ENCODE assay signal across 13 mouse cellular contexts in the genomic region with DNA sequence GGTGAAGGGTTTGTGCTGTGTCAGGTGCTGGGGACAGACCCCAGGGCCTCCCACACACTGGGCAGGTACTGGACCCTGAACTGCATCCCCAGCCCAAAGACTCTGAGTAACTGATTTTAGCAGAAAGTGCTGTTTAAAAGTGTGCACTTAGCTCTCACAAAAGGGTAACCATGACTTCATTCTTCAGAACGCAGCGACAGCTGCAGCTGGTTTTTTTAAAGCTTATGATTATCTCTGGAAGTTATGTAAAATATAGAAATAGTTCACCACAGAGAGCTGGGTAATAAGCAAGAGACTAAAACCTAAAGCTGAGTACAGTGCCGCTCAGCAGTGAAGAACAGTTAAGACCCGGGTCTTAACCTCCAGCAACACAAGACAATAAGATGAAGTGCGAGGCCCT. TPM values are rescaled to one million over a fixed set of nuclear protein-coding genes. Genes with fewer than 3 reads are reported as not detected.
A peak's percentile ranks its signal among the peaks of the same experiment; 100 is the strongest.
DNase-seq lines count a peak whose midpoint lies in the region; ATAC-seq lines count a peak whose summit lies in the region.
"Had no signal": no experiment of that assay in that cellular context is flagged by ENCODE, and none has a peak within 500 bp of the region (broad histone marks: within the 10 kb centered on the region; RNA-seq: fewer than 3 reads in every experiment).

No protein-coding gene starts in this region.

- peaks cover 15% of the 10 kb centered on the region for H3K4me1 ChIP-seq in embryonic facial prominence, embryonic 12.5 days
- peaks cover 31% of the 10 kb centered on the region for H3K4me1 ChIP-seq in embryonic facial prominence, embryonic 10.5 days
- H3K4me1 ChIP-seq in kidney, embryonic 15.5 days, result peaks cover 26% of the 10 kb centered on the region
- peaks cover 70% of the 10 kb centered on the region for H3K4me1 ChIP-seq in megakaryocyte, embryonic 14.5 days
- H3K4me1 ChIP-seq in stomach, embryonic 15.5 days, result peaks cover 12% of the 10 kb centered on the region

- no peaks in the 10 kb centered on the region for H3K27me3 ChIP-seq in embryonic facial prominence, embryonic 12.5 days
- H3K27me3 ChIP-seq in embryonic facial prominence, embryonic 10.5 days (replicated peaks; ENCODE audit: low read depth, poor library complexity, severe bottlenecking), result no peaks in the 10 kb centered on the region
- H3K27me3 ChIP-seq in kidney, embryonic 15.5 days, result no peaks in the 10 kb centered on the region
- H3K27me3 ChIP-seq in megakaryocyte, embryonic 14.5 days (replicated peaks), result no peaks in the 10 kb centered on the region
- no peaks in the 10 kb centered on the region for H3K27me3 ChIP-seq in stomach, embryonic 15.5 days (replicated peaks)
- H3K27me3 ChIP-seq: neural tube, embryonic 15.5 days had no signal

- H3K27ac ChIP-seq in embryonic facial prominence, embryonic 12.5 days, result peak overlapping the region; percentile 52; the same call in 1 of the 2 replicates
- no peak overlapping the region for H3K27ac ChIP-seq in embryonic facial prominence, embryonic 10.5 days (replicated peaks)
- peak overlapping the region; percentile 33; the same call in 1 of the 2 replicates for H3K27ac ChIP-seq in kidney, embryonic 15.5 days
- peak overlapping the region; percentile 41; the same call in 1 of the 2 replicates for H3K27ac ChIP-seq in stomach, embryonic 15.5 days
- H3K27ac ChIP-seq: hindbrain, embryonic 10.5 days; neural tube, embryonic 15.5 days had no signal

- H3K9ac ChIP-seq in embryonic facial prominence, embryonic 12.5 days, result no peak overlapping the region
- no peak overlapping the region for H3K9ac ChIP-seq in kidney, embryonic 15.5 days
- H3K9ac ChIP-seq in stomach, embryonic 15.5 days, result no peak overlapping the region
- H3K9ac ChIP-seq: liver, postnatal 0 days; neural tube, embryonic 15.5 days had no signal

- no peak overlapping the region for H3K4me2 ChIP-seq in embryonic facial prominence, embryonic 12.5 days (replicated peaks)
- no peak overlapping the region for H3K4me2 ChIP-seq in kidney, embryonic 15.5 days
- H3K4me2 ChIP-seq in stomach, embryonic 15.5 days, result no peak overlapping the region
- H3K4me2 ChIP-seq: neural tube, embryonic 15.5 days had no signal

- 0 out of 2 replicates have a peak, but pooled peaks cover 4% of the 10 kb centered on the region for H3K36me3 ChIP-seq in embryonic facial prominence, embryonic 12.5 days
- peaks cover 31% of the 10 kb centered on the region for H3K36me3 ChIP-seq in embryonic facial prominence, embryonic 10.5 days (replicated peaks)
- H3K36me3 ChIP-seq in kidney, embryonic 15.5 days, result peaks cover 20% of the 10 kb centered on the region
- H3K36me3 ChIP-seq in megakaryocyte, embryonic 14.5 days (replicated peaks; ENCODE audit: low read length), result peaks cover 73% of the 10 kb centered on the region
- H3K36me3 ChIP-seq in stomach, embryonic 15.5 days, result peaks cover 2% of the 10 kb centered on the region

- H3K9me3 ChIP-seq in embryonic facial prominence, embryonic 12.5 days, result no peaks in the 10 kb centered on the region
- no peaks in the 10 kb centered on the region for H3K9me3 ChIP-seq in embryonic facial prominence, embryonic 10.5 days
- no peaks in the 10 kb centered on the region for H3K9me3 ChIP-seq in kidney, embryonic 15.5 days (replicated peaks)
- H3K9me3 ChIP-seq in megakaryocyte, embryonic 14.5 days, result peaks cover 12% of the 10 kb centered on the region
- no peaks in the 10 kb centered on the region for H3K9me3 ChIP-seq in stomach, embryonic 15.5 days
- H3K9me3 ChIP-seq: hindbrain, embryonic 10.5 days; neural tube, embryonic 15.5 days had no signal

- no peak for DNase-seq in embryonic facial prominence, embryonic 10.5 days (ENCODE audit: low spot score)
- DNase-seq in kidney, adult 18-20 months, result no peak
- DNase-seq in lung, postnatal 36 days, result no peak
- DNase-seq: liver, postnatal 0 days; midbrain, embryonic 14.5 days; thymus, postnatal 36 days had no signal

- 63% methylated on average over 5 of the region's 5 CpGs for WGBS in embryonic facial prominence, embryonic 12.5 days
- WGBS in embryonic facial prominence, embryonic 10.5 days, result 76% methylated on average over 5 of the region's 5 CpGs
- 75% methylated on average over 5 of the region's 5 CpGs for whole genome bisulfite sequencing in kidney, embryonic 15.5 days
- 39% methylated on average over 5 of the region's 5 CpGs for WGBS in stomach, embryonic 15.5 days

- H3K4me3 ChIP-seq in embryonic facial prominence, embryonic 12.5 days, result no peak overlapping the region
- no peak overlapping the region for H3K4me3 ChIP-seq in embryonic facial prominence, embryonic 10.5 days
- H3K4me3 ChIP-seq in kidney, embryonic 15.5 days (replicated peaks), result no peak overlapping the region
- peak overlapping the region; percentile 56 for H3K4me3 ChIP-seq in megakaryocyte, embryonic 14.5 days (replicated peaks)
- no peak overlapping the region for H3K4me3 ChIP-seq in stomach, embryonic 15.5 days (replicated peaks)
- H3K4me3 ChIP-seq: hindbrain, embryonic 10.5 days; neural tube, embryonic 15.5 days had no signal

- no peak for ATAC-seq in embryonic facial prominence, embryonic 12.5 days (ENCODE audit: insufficient number of reproducible peaks, insufficient read depth, low FRiP score, low TSS enrichment)
- ATAC-seq in kidney, embryonic 15.5 days (replicated peaks; ENCODE audit: low FRiP score), result no peak
- no peak for ATAC-seq in megakaryocyte, adult 5-6 weeks (ENCODE audit: poor library complexity, severe bottlenecking)
- no peak for ATAC-seq in stomach, embryonic 15.5 days (ENCODE audit: insufficient read depth, low FRiP score, low read depth)
- ATAC-seq: liver, postnatal 0 days had no signal

RNA-seq across cellular contexts. Expression of a gene that starts 37.3 kb away (rescaled TPM):
- 15.0 and 15.9 TPM in 2 replicates for polyA plus RNA-seq in embryonic facial prominence, embryonic 12.5 days (2016; fragmentation: Nextera tagmentation; extraction: Ambion mirVana)
- polyA plus RNA-seq in embryonic facial prominence, embryonic 10.5 days (2016; fragmentation: Nextera tagmentation; extraction: Ambion mirVana), result 9.6 and 12.1 TPM in 2 replicates
- 10.3 and 11.1 TPM in 2 replicates for polyA plus RNA-seq in kidney, embryonic 15.5 days (2015; fragmentation: Nextera tagmentation; extraction: Ambion mirVana)
- 101 and 202 TPM in 2 replicates for polyA plus RNA-seq in megakaryocyte, embryonic 14.5 days (2012; ENCODE audit: insufficient read depth, low replicate concordance)
- 30.4 and 34.2 TPM in 2 replicates for total RNA-seq in megakaryocyte, adult 5-6 weeks (2015)
- total RNA-seq in megakaryocyte, adult 5-6 weeks (2017), result 28.7 and 39.3 TPM in 2 replicates
- 8.4 and 10.4 TPM in 2 replicates for polyA plus RNA-seq in stomach, embryonic 15.5 days (2015; fragmentation: Nextera tagmentation; extraction: Ambion mirVana)

RNA-seq across cellular contexts. Expression of a gene that starts 56.6 kb away (rescaled TPM):
- 54.4 and 56.5 TPM in 2 replicates for polyA plus RNA-seq in embryonic facial prominence, embryonic 12.5 days (2016; fragmentation: Nextera tagmentation; extraction: Ambion mirVana)
- 59.6 and 62.3 TPM in 2 replicates for polyA plus RNA-seq in embryonic facial prominence, embryonic 10.5 days (2016; fragmentation: Nextera tagmentation; extraction: Ambion mirVana)
- 39.8 and 40.4 TPM in 2 replicates for polyA plus RNA-seq in kidney, embryonic 15.5 days (2015; fragmentation: Nextera tagmentation; extraction: Ambion mirVana)
- 32.4 and 41.2 TPM in 2 replicates for polyA plus RNA-seq in megakaryocyte, embryonic 14.5 days (2012; ENCODE audit: insufficient read depth, low replicate concordance)
- 12.7 TPM in 2 replicates for total RNA-seq in megakaryocyte, adult 5-6 weeks (2015)
- 12.5 and 19.4 TPM in 2 replicates for total RNA-seq in megakaryocyte, adult 5-6 weeks (2017)
- 27.5 and 30.9 TPM in 2 replicates for polyA plus RNA-seq in stomach, embryonic 15.5 days (2015; fragmentation: Nextera tagmentation; extraction: Ambion mirVana)
